Mouse (Mus musculus): ENCODE measurements around the gene Mrpl49. TPM values are rescaled to one million over a fixed set of nuclear protein-coding genes. Genes with fewer than 3 reads are reported as not detected.

Gene Mrpl49
- polyA plus RNA-seq, 1 experiment from 2014 or later = 50.2 TPM

DNA sequence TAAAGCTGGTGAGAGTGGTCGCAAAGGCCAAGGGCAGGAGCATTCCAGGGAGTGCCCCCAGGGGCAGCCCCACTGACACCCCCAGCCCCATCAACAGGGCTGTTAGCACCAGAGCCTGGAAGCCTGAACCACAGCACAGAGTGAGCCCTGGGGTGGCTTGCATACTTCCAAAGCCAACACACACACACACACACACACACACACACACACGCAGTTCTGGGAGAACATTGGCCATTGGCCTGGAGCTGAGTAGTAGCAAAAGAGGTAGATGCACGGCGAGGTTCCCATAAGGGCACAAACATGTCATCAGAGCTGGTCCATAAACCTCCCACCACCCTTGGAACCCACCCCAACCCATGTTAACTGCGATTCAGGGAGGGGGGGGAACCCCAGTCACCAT lies 9.0 kb upstream of the Mrpl49 start:
- Histone ChIP-seq H3K27me3 (no peaks in the 10 kb centered on the region), H3K4me3 (replicated peaks) (peak overlapping the region; percentile 64), H3K9ac (peak overlapping the region; percentile 79), H3K36me3 (peaks cover 30% of the 10 kb centered on the region), H3K4me2 (peak overlapping the region; percentile 93), H3K4me1 (replicated peaks) (peaks cover 55% of the 10 kb centered on the region), H3K9me3 (replicated peaks) (no peaks in the 10 kb centered on the region), H3K27ac (peak overlapping the region; percentile 84; the same call in 1 of the 2 replicates)
- WGBS (ENCODE audit: insufficient replicate concordance) = 44% methylated on average over 5 of the region's 5 CpGs
- DNase-seq (no peak), ATAC-seq (ENCODE audit: low read depth) (no peak)

DNA sequence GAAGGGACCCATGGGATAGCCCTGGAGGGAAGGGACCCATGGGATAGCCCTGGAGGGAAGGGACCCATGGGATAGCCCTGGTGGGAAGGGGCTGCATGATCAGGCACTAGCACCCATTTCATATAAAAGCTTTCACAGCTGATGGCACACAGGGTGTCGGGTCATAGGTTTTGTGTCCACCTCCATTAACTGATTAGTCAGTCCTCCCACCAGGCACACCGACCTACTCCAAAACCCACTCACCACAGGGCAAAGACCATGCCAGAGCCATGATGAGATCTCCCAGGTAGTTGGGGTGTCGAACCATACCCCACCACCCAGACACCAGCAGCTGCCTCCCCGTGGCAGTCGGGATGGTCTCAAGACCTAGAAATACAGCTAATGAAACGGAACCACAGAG lies 5.5 kb upstream of the Mrpl49 start:
- Histone ChIP-seq H3K4me3 (replicated peaks) (peak overlapping the region; percentile 81), H3K4me1 (replicated peaks) (peaks cover 70% of the 10 kb centered on the region), H3K27ac (peak overlapping the region; percentile 96), H3K4me2 (peak overlapping the region; percentile 100), H3K27me3 (no peaks in the 10 kb centered on the region), H3K9ac (peak overlapping the region; percentile 93; the same call in 1 of the 2 replicates), H3K36me3 (peaks cover 19% of the 10 kb centered on the region), H3K9me3 (replicated peaks) (no peaks in the 10 kb centered on the region)
- 88% methylated on average over 6 of the region's 6 CpGs for WGBS (ENCODE audit: insufficient replicate concordance)
- ATAC-seq (ENCODE audit: low read depth) (no peak), DNase-seq (no peak)

DNA sequence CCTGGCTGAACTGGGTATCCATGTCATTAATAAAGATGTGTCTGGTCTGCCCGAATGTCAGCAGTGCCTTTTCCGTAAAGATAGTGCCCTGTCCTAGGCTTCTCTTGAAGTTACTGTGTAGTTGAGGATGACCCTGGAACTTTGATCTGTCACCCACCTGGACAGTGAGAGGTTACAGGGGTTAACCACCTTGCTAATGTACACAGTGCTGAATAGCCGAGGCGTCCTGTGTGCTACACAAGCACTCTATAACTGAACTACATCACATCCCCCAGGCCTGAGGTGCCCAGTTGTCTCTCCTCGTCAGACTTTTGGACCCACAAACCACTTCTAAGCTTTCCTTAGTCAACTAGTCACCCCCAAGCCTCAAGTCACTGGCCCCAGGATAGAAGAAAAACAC lies 4.8 kb upstream of the Mrpl49 start:
- WGBS (ENCODE audit: insufficient replicate concordance) = 47% methylated on average over 5 of the region's 5 CpGs
- Histone ChIP-seq H3K4me2 (peak overlapping the region; percentile 100), H3K27ac (peak overlapping the region; percentile 96), H3K9ac (peak overlapping the region; percentile 93), H3K4me1 (replicated peaks) (peaks cover 63% of the 10 kb centered on the region), H3K36me3 (peaks cover 19% of the 10 kb centered on the region), H3K27me3 (no peaks in the 10 kb centered on the region), H3K4me3 (replicated peaks) (peak overlapping the region; percentile 81), H3K9me3 (replicated peaks) (no peaks in the 10 kb centered on the region)
- no peak for DNase-seq
- ATAC-seq (ENCODE audit: low read depth) = no peak

DNA sequence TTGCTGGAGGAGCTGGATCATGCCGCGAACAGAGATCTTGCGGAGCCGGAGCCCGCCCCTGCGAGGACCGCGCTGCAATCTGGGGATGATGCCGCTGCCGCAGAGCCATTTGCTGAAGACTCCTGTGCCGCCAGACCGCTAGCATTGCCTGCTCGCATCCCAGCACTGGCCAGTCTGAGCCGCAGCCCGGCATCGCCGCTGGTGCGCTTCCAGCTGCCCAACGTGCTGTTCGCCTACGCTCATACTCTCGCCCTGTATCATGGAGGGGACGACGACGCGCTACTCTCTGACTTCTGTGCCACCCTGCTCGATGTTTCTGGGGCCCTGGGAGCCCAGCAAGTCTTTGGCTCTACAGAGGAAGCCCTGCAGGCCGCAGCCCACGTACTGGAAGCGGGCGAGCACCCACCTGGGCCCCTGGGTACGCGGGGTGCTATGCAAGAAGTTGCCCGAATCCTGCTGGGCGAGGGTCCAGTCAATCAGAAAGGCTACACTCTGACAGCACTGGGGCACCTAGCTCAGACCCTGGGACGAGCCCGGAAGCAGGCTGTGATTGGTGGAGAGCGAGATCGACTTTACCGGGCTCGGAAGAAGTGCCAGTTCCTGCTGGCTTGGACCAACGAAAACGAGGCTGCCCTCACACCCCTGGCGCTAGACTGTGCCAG lies 4.2 kb upstream of the Mrpl49 start:
- H3K27me3 ChIP-seq = no peaks in the 10 kb centered on the region
- H3K4me1 ChIP-seq (replicated peaks) = peaks cover 60% of the 10 kb centered on the region
- peaks cover 19% of the 10 kb centered on the region for H3K36me3 ChIP-seq
- H3K4me3 ChIP-seq (replicated peaks) = peak overlapping the region; percentile 81
- DNase-seq = peak; percentile 38
- H3K9ac ChIP-seq = peak overlapping the region; percentile 93
- H3K27ac ChIP-seq = peak overlapping the region; percentile 96
- peak; percentile 16 for ATAC-seq (ENCODE audit: low read depth)
- WGBS (ENCODE audit: insufficient replicate concordance) = 1% methylated on average over 44 of the region's 44 CpGs
- H3K9me3 ChIP-seq (replicated peaks) = no peaks in the 10 kb centered on the region
- peak overlapping the region; percentile 100 for H3K4me2 ChIP-seq

DNA sequence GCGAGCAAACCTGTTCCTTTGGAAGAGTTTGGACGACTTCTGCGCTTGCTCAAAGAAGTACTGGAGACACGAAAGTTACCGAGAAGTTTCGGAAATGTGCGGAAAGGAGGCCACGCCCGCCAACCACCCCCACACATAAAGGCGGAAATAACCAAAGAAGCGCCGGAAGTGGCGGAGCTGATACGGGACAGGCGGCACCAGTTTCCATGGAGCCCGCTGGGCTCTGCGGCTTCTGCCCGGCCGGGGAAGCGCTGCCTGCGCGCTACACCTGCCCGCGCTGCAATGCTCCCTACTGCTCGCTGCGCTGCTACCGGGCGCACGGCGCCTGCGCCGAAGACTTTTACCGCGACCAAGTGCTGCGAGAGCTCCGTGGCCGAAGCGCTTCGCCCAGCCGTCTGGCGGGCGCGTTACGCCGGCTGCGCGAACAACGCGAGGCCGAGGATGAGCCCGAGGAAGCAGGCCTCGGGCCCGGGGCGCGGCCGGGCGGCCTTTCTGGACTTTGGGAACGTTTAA lies 3.5 kb upstream of the Mrpl49 start, which contains the start of gene Znhit2:
TSS of gene Znhit2 (plus strand) at position 172 of the 513 bp plus-strand sequence.
- H3K36me3 ChIP-seq = peaks cover 22% of the 10 kb centered on the region
- H3K9me3 ChIP-seq (replicated peaks) = no peaks in the 10 kb centered on the region
- DNase-seq = peak; percentile 87
- H3K27ac ChIP-seq = peak within 1 kb of the TSS; percentile 96
- H3K9ac ChIP-seq = peak within 1 kb of the TSS; percentile 93
- under 1% methylated on average over 58 of the region's 58 CpGs for WGBS (ENCODE audit: insufficient replicate concordance)
- no peaks in the 10 kb centered on the region for H3K27me3 ChIP-seq
- peak within 1 kb of the TSS; percentile 100 for H3K4me2 ChIP-seq
- peak within 1 kb of the TSS; percentile 81 for H3K4me3 ChIP-seq (replicated peaks)
- H3K4me1 ChIP-seq (replicated peaks) = peaks cover 60% of the 10 kb centered on the region
- ATAC-seq (ENCODE audit: low read depth) = peak; percentile 74

DNA sequence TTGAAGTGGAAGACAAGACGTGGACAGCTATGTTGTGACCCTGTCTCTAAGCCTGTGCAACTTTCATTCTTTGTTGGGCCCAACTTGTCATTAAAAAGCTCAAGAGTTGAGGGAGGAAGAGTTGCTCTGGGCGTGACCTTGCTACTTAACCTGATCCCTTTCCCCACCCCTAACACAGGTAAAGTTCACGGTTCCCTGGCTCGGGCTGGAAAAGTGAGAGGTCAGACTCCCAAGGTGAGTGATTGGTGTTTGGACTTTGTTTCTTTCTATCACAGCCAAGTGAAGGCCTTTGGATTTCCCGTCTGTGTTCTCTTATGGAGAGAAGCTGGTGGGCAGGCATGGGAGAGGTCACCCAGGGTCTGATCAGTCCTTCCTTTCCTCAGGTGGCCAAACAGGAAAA lies 1.4 kb upstream of the Mrpl49 start:
- WGBS (ENCODE audit: insufficient replicate concordance) = 59% methylated on average over 5 of the region's 5 CpGs
- H3K27ac ChIP-seq = peak overlapping the region; percentile 85
- H3K9ac ChIP-seq = peak overlapping the region; percentile 95
- ATAC-seq (ENCODE audit: low read depth) (no peak), DNase-seq (no peak)
- H3K4me3 ChIP-seq (replicated peaks) = peak overlapping the region; percentile 89
- H3K4me1 ChIP-seq (replicated peaks) = peaks cover 70% of the 10 kb centered on the region
- no peaks in the 10 kb centered on the region for H3K27me3 ChIP-seq
- H3K4me2 ChIP-seq = peak overlapping the region; percentile 85
- no peaks in the 10 kb centered on the region for H3K9me3 ChIP-seq (replicated peaks)
- H3K36me3 ChIP-seq = peaks cover 43% of the 10 kb centered on the region

DNA sequence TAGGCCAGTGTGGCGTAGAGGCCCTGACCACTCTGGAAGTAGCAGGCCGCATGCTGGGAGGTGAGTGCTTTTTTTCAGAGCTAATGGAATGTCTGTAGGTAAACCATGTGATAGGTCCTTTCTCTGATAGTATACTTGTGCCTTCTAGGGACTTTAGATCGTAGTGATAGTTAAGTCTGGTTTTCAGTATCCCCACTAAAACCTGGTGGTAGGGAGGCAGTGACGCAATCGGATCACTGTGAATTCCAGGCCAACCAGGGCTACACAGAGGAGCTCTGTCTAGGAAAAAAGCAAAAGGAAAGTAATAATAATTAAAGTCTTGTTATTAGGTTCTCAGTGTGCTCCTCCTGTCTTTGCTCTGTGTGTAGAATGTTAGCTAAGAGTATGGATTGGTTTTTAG lies 928 bp upstream of the Mrpl49 start:
- Histone ChIP-seq H3K9ac (peak overlapping the region; percentile 95), H3K4me1 (replicated peaks) (peaks cover 70% of the 10 kb centered on the region), H3K9me3 (replicated peaks) (no peaks in the 10 kb centered on the region), H3K27me3 (no peaks in the 10 kb centered on the region), H3K36me3 (peaks cover 47% of the 10 kb centered on the region), H3K27ac (peak overlapping the region; percentile 85), H3K4me2 (peak overlapping the region; percentile 85), H3K4me3 (replicated peaks) (peak overlapping the region; percentile 89)
- DNase-seq (no peak), ATAC-seq (ENCODE audit: low read depth) (no peak)
- 13% methylated on average over 5 of the region's 5 CpGs for WGBS (ENCODE audit: insufficient replicate concordance)

DNA sequence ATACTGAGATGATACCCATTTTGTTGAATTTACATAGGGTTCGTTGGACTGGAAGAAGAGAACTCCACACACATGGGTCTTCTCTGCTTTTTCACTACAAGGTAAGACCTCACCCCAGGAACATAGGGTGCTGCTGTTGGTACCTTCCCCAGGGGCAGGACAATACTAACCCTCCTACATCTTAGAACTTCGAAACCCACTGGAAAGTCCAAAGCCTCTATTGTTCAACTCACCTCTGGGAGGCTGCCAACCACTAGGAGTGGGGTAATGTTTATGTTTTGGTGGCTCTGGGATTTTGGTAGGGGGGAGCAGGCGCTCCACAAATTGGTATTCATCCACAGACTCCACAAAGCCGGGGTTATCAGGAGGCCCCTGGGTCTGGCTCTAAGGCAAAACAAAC lies 889 bp downstream of the Mrpl49 start:
- H3K4me1 ChIP-seq (replicated peaks) = peaks cover 60% of the 10 kb centered on the region
- ATAC-seq (ENCODE audit: low read depth) (no peak), DNase-seq (no peak)
- peak overlapping the region; percentile 72 for H3K27ac ChIP-seq
- no peaks in the 10 kb centered on the region for H3K9me3 ChIP-seq (replicated peaks)
- peak overlapping the region; percentile 95 for H3K4me2 ChIP-seq
- WGBS (ENCODE audit: insufficient replicate concordance) = 39% methylated on average over 4 of the region's 4 CpGs
- peak overlapping the region; percentile 89 for H3K4me3 ChIP-seq (replicated peaks)
- peaks cover 65% of the 10 kb centered on the region for H3K36me3 ChIP-seq
- H3K27me3 ChIP-seq = no peaks in the 10 kb centered on the region
- peak overlapping the region; percentile 81 for H3K9ac ChIP-seq

DNA sequence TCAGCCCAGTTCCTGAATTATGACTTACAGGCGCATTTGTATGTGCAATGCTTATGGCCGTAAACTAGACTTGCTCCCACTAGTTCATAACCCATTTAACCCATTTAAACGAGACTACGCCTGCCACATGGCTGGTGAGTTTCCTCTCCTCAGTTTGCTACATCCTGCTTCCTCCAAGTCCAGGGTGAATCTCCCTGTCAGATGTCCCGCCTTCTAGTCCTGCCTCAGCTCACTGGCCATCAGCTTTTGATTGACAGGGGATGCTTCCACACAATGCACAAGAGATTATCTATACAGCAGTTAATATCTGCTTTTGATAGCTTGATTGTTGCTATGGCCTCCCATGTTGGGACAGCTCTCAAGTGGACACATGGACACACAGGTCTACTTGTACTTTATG lies 3.3 kb downstream of the Mrpl49 start:
- ATAC-seq (ENCODE audit: low read depth) (no peak), DNase-seq (no peak)
- peaks cover 48% of the 10 kb centered on the region for H3K4me1 ChIP-seq (replicated peaks)
- H3K9ac ChIP-seq = no peak overlapping the region
- peaks cover 79% of the 10 kb centered on the region for H3K36me3 ChIP-seq
- 78% methylated on average over 5 of the region's 5 CpGs for WGBS (ENCODE audit: insufficient replicate concordance)
- 0 out of 2 replicates have a peak overlapping the region, but pooled peaks have one; percentile 6 for H3K27ac ChIP-seq
- no peaks in the 10 kb centered on the region for H3K9me3 ChIP-seq (replicated peaks)
- H3K27me3 ChIP-seq = no peaks in the 10 kb centered on the region
- H3K4me2 ChIP-seq = no peak overlapping the region
- H3K4me3 ChIP-seq (replicated peaks) = no peak overlapping the region

DNA sequence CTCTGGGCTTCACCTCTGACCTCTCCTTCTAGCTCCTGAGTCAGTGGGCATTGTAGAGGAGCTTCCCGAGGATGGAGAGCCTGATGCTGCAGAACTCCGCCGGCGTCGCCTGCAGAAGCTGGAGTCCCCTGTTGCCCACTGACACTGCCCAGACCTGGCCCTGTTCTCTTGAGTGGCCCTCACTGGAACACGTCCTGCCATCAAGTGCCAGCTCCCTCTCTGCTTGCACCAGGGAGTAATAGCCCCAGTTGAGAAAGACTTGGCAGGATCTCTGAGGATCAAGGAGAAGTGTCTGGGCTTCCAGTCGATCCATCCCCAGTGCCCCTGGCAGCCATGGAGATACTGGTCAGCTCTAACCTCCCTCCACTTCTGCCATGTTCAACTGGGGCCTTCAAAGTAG lies 5.1 kb downstream of the Mrpl49 start:
- DNase-seq (no peak), ATAC-seq (ENCODE audit: low read depth) (no peak)
- Histone ChIP-seq H3K27ac (peak overlapping the region; percentile 39; the same call in 1 of the 2 replicates), H3K4me3 (replicated peaks) (no peak overlapping the region), H3K9ac (peak overlapping the region; percentile 6; the same call in 1 of the 2 replicates), H3K27me3 (no peaks in the 10 kb centered on the region), H3K9me3 (replicated peaks) (no peaks in the 10 kb centered on the region), H3K4me1 (replicated peaks) (peaks cover 57% of the 10 kb centered on the region), H3K36me3 (peaks cover 85% of the 10 kb centered on the region), H3K4me2 (no peak overlapping the region)
- WGBS (ENCODE audit: insufficient replicate concordance) = 87% methylated on average over 7 of the region's 7 CpGs

DNA sequence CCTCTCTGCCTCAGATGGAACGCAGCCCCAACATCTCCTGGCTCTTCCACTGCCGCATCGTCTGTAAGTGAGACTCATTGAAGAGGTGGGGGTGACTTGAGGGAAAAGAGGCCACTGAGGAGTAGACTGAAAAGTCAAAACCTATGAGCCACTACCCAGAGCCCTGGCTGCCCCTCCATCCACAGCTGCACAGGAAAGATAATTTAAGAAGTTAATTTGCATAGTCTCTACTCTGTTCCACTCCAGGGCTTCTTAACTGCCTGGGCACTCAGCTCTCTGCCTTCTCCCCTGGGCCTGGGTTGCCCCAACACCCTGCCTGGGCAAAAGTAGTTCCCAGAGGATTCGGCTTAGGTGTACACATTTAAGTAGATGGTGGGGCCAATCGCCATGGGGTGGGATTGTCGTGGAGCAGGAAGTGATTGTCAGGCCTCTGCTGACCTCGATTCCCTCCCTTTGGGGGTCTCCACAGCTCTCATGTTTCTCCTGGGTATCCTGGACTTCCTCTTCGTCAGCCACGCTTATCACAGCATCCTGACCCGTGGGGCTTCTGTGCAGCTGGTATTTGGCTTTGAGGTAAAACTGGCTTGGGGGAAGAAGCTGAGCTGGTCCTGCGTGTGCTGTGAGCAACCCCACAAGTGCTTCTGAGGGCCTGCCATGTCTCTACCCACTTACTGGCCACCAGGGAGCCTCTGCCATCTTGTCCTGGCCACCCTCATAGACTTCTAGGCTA lies 8.7 kb downstream of the Mrpl49 start:
- DNase-seq = no peak
- Histone ChIP-seq H3K36me3 (peaks cover 61% of the 10 kb centered on the region), H3K4me1 (replicated peaks) (peaks cover 50% of the 10 kb centered on the region), H3K4me2 (peak overlapping the region; percentile 97), H3K9ac (peak overlapping the region; percentile 93), H3K27me3 (no peaks in the 10 kb centered on the region), H3K9me3 (replicated peaks) (no peaks in the 10 kb centered on the region), H3K27ac (peak overlapping the region; percentile 96), H3K4me3 (replicated peaks) (peak overlapping the region; percentile 89)
- 47% methylated on average over 11 of the region's 11 CpGs for WGBS (ENCODE audit: insufficient replicate concordance)
- no peak for ATAC-seq (ENCODE audit: low read depth)

All from liver, embryonic 13.5 days (tissue).